Mouse (Mus musculus) MEL (cell line): ENCODE data around the gene Sardh. TPM values are rescaled to one million over a fixed set of nuclear protein-coding genes. Genes with fewer than 3 reads are reported as not detected.

Experiments
- DNase-seq: peaks from one replicate; pipeline ENCODE4 v3.0.0; 2011; ENCODE audit warnings: low read depth, low spot score
- H3K27ac ChIP-seq: 2 replicates; pipeline ENCODE4 v1.5.1; 2012; ENCODE audit warnings: low read depth, mild to moderate bottlenecking, control low read depth, low read length, moderate library complexity; ENCODE audit not compliant: control insufficient read depth
- H3K27me3 ChIP-seq, 2 experiments: fragments of 150-350 bp in 1 of 2; sonication (generic) in 1 of 2; 2 replicates each; pipeline ENCODE4 v1.6.1; 2012; ENCODE audit warnings: low read length in 2 of 2, mild to moderate bottlenecking in 2 of 2, improper control_type of control experiment in 1 of 2, moderate library complexity in 1 of 2; ENCODE audit not compliant: insufficient read depth in 2 of 2, control insufficient read depth in 1 of 2
- H3K36me3 ChIP-seq, 2 experiments: 2 replicates each; pipeline ENCODE4 v1.6.1; 2012 to 2014; ENCODE audit warnings: low read length in 2 of 2, improper control_type of control experiment in 1 of 2, inconsistent platforms in 1 of 2, mild to moderate bottlenecking in 1 of 2; ENCODE audit not compliant: insufficient read depth in 2 of 2, control insufficient read depth in 1 of 2
- H3K4me1 ChIP-seq, 2 experiments: fragments of 150-350 bp in 1 of 2; sonication (generic) in 1 of 2; 2 replicates each; pipeline ENCODE4 v1.6.1; 2012; ENCODE audit warnings: low read length in 2 of 2, improper control_type of control experiment in 1 of 2, mild to moderate bottlenecking in 1 of 2; ENCODE audit not compliant: insufficient read depth in 2 of 2, control insufficient read depth in 1 of 2
- H3K4me3 ChIP-seq, 2 experiments: fragments of 150-350 bp in 1 of 2; sonication (generic) in 1 of 2; 2 replicates each; pipeline ENCODE4 v1.5.1; 2012; ENCODE audit warnings: low read depth in 2 of 2, low read length in 2 of 2, mild to moderate bottlenecking in 2 of 2, moderate library complexity in 2 of 2, control low read depth in 1 of 2, improper control_type of control experiment in 1 of 2; ENCODE audit not compliant: control insufficient read depth in 1 of 2, insufficient read depth in 1 of 2
- H3K79me2 ChIP-seq: 2 replicates; pipeline ENCODE4 v1.6.1; 2012; ENCODE audit warnings: mild to moderate bottlenecking, low read length, moderate library complexity; ENCODE audit not compliant: control insufficient read depth, poor library complexity, insufficient read depth
- H3K9ac ChIP-seq: 2 replicates; pipeline ENCODE4 v1.6.1; 2012; ENCODE audit warnings: low read depth, mild to moderate bottlenecking, control low read depth, low read length, moderate library complexity; ENCODE audit not compliant: control insufficient read depth, poor library complexity, severe bottlenecking
- H3K9me3 ChIP-seq: fragments of 150-350 bp; sonication (generic); replicated peaks from 2 replicates; pipeline ENCODE4 v1.6.1; 2012; ENCODE audit warnings: mild to moderate bottlenecking, low read length, improper control_type of control experiment, moderate library complexity; ENCODE audit not compliant: insufficient read depth
- BHLHE40 ChIP-seq: IDR thresholded peaks from 2 replicates; pipeline ENCODE4 v1.6.1; 2012; ENCODE audit warnings: low read depth, mild to moderate bottlenecking, inconsistent platforms, low read length, improper control_type of control experiment, borderline replicate concordance
- CTCF ChIP-seq, 3 experiments: IDR thresholded peaks in 2 of 3; conservative IDR thresholded peaks in 1 of 3; 2 replicates each; pipeline ENCODE4 v1.5.1; 2011 to 2012; ENCODE audit warnings: low read length in 3 of 3, low read depth in 2 of 3, mild to moderate bottlenecking in 2 of 3, improper control_type of control experiment in 1 of 3, inconsistent platforms in 1 of 3, mixed read lengths in 1 of 3, moderate library complexity in 1 of 3; ENCODE audit not compliant: control insufficient read depth in 1 of 3, insufficient read depth in 1 of 3, poor library complexity in 1 of 3, severe bottlenecking in 1 of 3
- E2F4 ChIP-seq: IDR thresholded peaks from 2 replicates; pipeline ENCODE4 v1.6.1; 2011; ENCODE audit warnings: low read depth, low read length, improper control_type of control experiment, borderline replicate concordance
- ELF1 ChIP-seq: IDR thresholded peaks from 2 replicates; pipeline ENCODE4 v1.6.1; 2014; ENCODE audit warnings: low read depth, mild to moderate bottlenecking, inconsistent platforms, low read length, improper control_type of control experiment, moderate library complexity
- EP300 ChIP-seq, 2 experiments: IDR thresholded peaks; 2 replicates each; pipeline ENCODE4 v1.6.1; 2011; ENCODE audit warnings: improper control_type of control experiment in 2 of 2, low read length in 2 of 2, low read depth in 1 of 2, mild to moderate bottlenecking in 1 of 2
- ETS1 ChIP-seq: IDR thresholded peaks from 2 replicates; pipeline ENCODE4 v1.6.1; 2012; ENCODE audit warnings: low read depth, mild to moderate bottlenecking, inconsistent platforms, low read length, improper control_type of control experiment, moderate library complexity
- GABPA ChIP-seq: IDR thresholded peaks from 2 replicates; pipeline ENCODE4 v1.6.1; 2012; ENCODE audit warnings: low read depth, mild to moderate bottlenecking, inconsistent platforms, low read length, improper control_type of control experiment, moderate library complexity
- JUND ChIP-seq: IDR thresholded peaks from 2 replicates; pipeline ENCODE4 v1.6.1; 2011; ENCODE audit warnings: low read depth, mild to moderate bottlenecking, improper control_type of control experiment, low read length
- KAT2A ChIP-seq: conservative IDR thresholded peaks from 2 replicates; pipeline ENCODE4 v1.6.1; 2012; ENCODE audit warnings: low read depth, low read length, improper control_type of control experiment, inconsistent platforms
- MAFK ChIP-seq: IDR thresholded peaks from 2 replicates; pipeline ENCODE4 v1.6.1; 2011; ENCODE audit warnings: low read depth, mild to moderate bottlenecking, low read length, improper control_type of control experiment, borderline replicate concordance
- MAX ChIP-seq: IDR thresholded peaks from 2 replicates; pipeline ENCODE4 v1.6.1; 2011; ENCODE audit warnings: low read length, improper control_type of control experiment
- MXI1 ChIP-seq: IDR thresholded peaks from 2 replicates; pipeline ENCODE4 v1.6.1; 2011; ENCODE audit warnings: mild to moderate bottlenecking, low read depth, low read length, improper control_type of control experiment
- MYB ChIP-seq: IDR thresholded peaks from 2 replicates; pipeline ENCODE4 v1.6.1; 2011; ENCODE audit warnings: mild to moderate bottlenecking, low read depth, low read length, improper control_type of control experiment
- RAD21 ChIP-seq: IDR thresholded peaks from 2 replicates; pipeline ENCODE4 v1.6.1; 2011; ENCODE audit warnings: mild to moderate bottlenecking, low read depth, low read length, improper control_type of control experiment
- SIN3A ChIP-seq: IDR thresholded peaks from 2 replicates; pipeline ENCODE4 v1.6.1; 2012; ENCODE audit warnings: low read length, improper control_type of control experiment, inconsistent platforms
- SMC3 ChIP-seq: IDR thresholded peaks from 2 replicates; pipeline ENCODE4 v1.6.1; 2011; ENCODE audit warnings: low read depth, low read length, improper control_type of control experiment
- TBP ChIP-seq: IDR thresholded peaks from 2 replicates; pipeline ENCODE4 v1.8.0; 2011; ENCODE audit warnings: low read depth, low read length, improper control_type of control experiment
- UBTF ChIP-seq: IDR thresholded peaks from 2 replicates; pipeline ENCODE4 v1.6.1; 2012; ENCODE audit warnings: low read depth, mild to moderate bottlenecking, inconsistent platforms, low read length, improper control_type of control experiment, moderate library complexity, borderline replicate concordance; ENCODE audit not compliant: insufficient read depth
- USF1 ChIP-seq: IDR thresholded peaks from 2 replicates; pipeline ENCODE4 v1.6.1; 2014; ENCODE audit warnings: low read depth, mild to moderate bottlenecking, inconsistent platforms, low read length, improper control_type of control experiment, moderate library complexity
- USF2 ChIP-seq, 2 experiments: IDR thresholded peaks; 2 replicates each; pipeline ENCODE4 v1.6.1; 2011 to 2012; ENCODE audit warnings: improper control_type of control experiment in 2 of 2, low read length in 2 of 2, borderline replicate concordance in 1 of 2, inconsistent platforms in 1 of 2, low read depth in 1 of 2, mild to moderate bottlenecking in 1 of 2; ENCODE audit not compliant: insufficient read depth in 1 of 2
- ZC3H11A ChIP-seq: IDR thresholded peaks from 2 replicates; pipeline ENCODE4 v1.6.1; 2012; ENCODE audit warnings: low read depth, mild to moderate bottlenecking, inconsistent platforms, low read length, improper control_type of control experiment
- ZKSCAN1 ChIP-seq: IDR thresholded peaks from 2 replicates; pipeline ENCODE4 v1.6.1; 2012; ENCODE audit warnings: low read depth, mild to moderate bottlenecking, inconsistent platforms, low read length, improper control_type of control experiment, moderate library complexity
- ZMIZ1 ChIP-seq: IDR thresholded peaks from 2 replicates; pipeline ENCODE4 v1.6.1; 2012; ENCODE audit warnings: low read depth, mild to moderate bottlenecking, inconsistent platforms, low read length, improper control_type of control experiment, moderate library complexity
- ZNF384 ChIP-seq: IDR thresholded peaks from 2 replicates; pipeline ENCODE4 v1.6.1; 2012; ENCODE audit warnings: low read depth, mild to moderate bottlenecking, inconsistent platforms, low read length, improper control_type of control experiment
- polyA plus RNA-seq, 2 experiments: library from polyadenylated mRNA; stranded (reverse) in 1 of 2; unstranded in 1 of 2; fragments of >175 nt in 1 of 2; fragments of >200 nt in 1 of 2; gene quantifications; 2 replicates each; pipeline versions ENCODE4 v1.2.1 to v1.2.4; 2012; ENCODE audit warnings: low replicate concordance in 2 of 2, low read depth in 1 of 2; ENCODE audit not compliant: insufficient read length in 2 of 2, insufficient read depth in 1 of 2, missing spikeins in 1 of 2
- total RNA-seq: library from RNA; depleted of rRNA; stranded (reverse); fragments of 300-350 nt; gene quantifications from 2 replicates; pipeline ENCODE4 v1.2.3, GENCODE M21; 2012

Sardh gene
- total and polyA plus RNA-seq, 3 experiments, result 0.19 to 0.23 TPM; not detected in 1

- H3K27me3 ChIP-seq, result peaks cover 0 to 1% of the 10 kb centered on the region in 2 experiments; a peak in 2 of 4 replicates
- H3K4me1 ChIP-seq, result no peaks in the 10 kb centered on the region
- no peaks in the 10 kb centered on the region for H3K79me2 ChIP-seq
- no peak overlapping the region for H3K27ac ChIP-seq
- no peak overlapping the region for H3K4me3 ChIP-seq
- no peaks in the 10 kb centered on the region for H3K9me3 ChIP-seq
- DNase-seq, result no peak
- no peak overlapping the region for H3K9ac ChIP-seq
- no peaks in the 10 kb centered on the region for H3K36me3 ChIP-seq
- TF ChIP-seq ZNF384 (no peak), SIN3A (no peak), MYB (no peak), ZKSCAN1 (no peak), UBTF (no peak), MAFK (no peak), SMC3 (no peak), JUND (no peak), USF2 (IDR thresholded peaks at IDR 0.05; ENCODE audit: borderline replicate concordance in 1 of 2, insufficient read depth in 1 of 2, low read depth in 1 of 2, low read length in 2 of 2) (no peak), KAT2A (no peak), BHLHE40 (no peak), ETS1 (no peak), ELF1 (no peak), GABPA (no peak)
- TF ChIP-seq, all 39 proteins: peak for 0
Measured at GRCm38 (mm10) chr2:27156596-27156995, 91.5 kb downstream of the Sardh start.

DNA sequence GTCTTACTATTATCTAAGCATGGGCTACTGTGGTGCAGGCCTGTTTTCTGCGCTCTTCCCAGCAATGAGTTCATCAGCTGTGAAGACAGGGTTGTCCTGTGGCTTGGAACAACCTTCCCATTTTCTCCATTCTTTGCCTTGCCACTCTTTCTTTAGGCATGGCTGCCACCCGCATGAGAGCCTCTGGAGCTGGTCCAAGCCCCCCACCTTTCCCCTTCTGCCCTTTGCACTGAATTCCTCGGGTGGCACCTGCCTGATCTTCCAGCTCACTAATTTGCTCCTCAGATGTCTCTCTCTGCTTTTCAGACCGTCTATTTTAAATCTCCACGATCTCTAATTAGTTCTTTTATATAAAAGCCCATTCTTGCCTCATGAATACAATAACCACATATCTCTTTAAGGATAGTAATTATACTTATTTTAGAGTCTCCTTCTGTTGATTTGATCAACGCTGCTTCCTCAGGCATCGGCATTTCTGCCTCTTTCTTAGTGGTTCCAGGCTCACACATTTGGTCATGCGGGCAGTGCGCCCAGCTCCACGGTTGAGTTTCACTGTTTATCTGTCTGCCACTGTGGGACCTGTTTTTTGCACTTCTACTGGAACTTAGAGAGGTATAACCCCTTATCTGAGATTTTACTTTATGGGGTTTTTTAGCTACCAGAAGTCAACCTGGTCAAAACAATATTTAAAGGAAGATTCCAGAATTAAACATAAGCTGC, 93.5 kb downstream of the Sardh start:
- DNase-seq, result no peak
- Histone ChIP-seq H3K27ac (no peak overlapping the region), H3K4me1 (no peaks in the 10 kb centered on the region), H3K9me3 (no peaks in the 10 kb centered on the region), H3K36me3 (no peaks in the 10 kb centered on the region), H3K27me3 (peaks cover 0 to 1% of the 10 kb centered on the region in 2 experiments; a peak in 1 of 4 replicates), H3K79me2 (no peaks in the 10 kb centered on the region), H3K4me3 (no peak overlapping the region), H3K9ac (no peak overlapping the region)
- TF ChIP-seq TBP, result no peak
- no peak for TF ChIP-seq MXI1
- no peak for TF ChIP-seq E2F4
- no peak for TF ChIP-seq MAX
- no peak for TF ChIP-seq MYB
- TF ChIP-seq ZMIZ1, result no peak
- no peak for TF ChIP-seq RAD21
- no peak for TF ChIP-seq EP300 (IDR thresholded peaks at IDR 0.05; ENCODE audit: low read depth in 1 of 2, low read length in 2 of 2)
- TF ChIP-seq SIN3A, result no peak
- TF ChIP-seq ZC3H11A, result no peak
- TF ChIP-seq GABPA, result no peak
- TF ChIP-seq ZKSCAN1, result no peak
- no peak for TF ChIP-seq CTCF (IDR thresholded peaks at IDR 0.05 in 2 of 3, conservative IDR thresholded peaks at IDR 0.05 in 1 of 3; ENCODE audit: control insufficient read depth in 1 of 3, insufficient read depth in 1 of 3, low read depth in 2 of 3, low read length in 3 of 3, poor library complexity in 1 of 3, severe bottlenecking in 1 of 3)
- no peak for TF ChIP-seq SMC3
- no peak for TF ChIP-seq ELF1
- TF ChIP-seq USF1, result no peak
- TF ChIP-seq, all 39 proteins: peak for 0
